Mouse (Mus musculus) right cerebral cortex, postnatal 36 days (tissue): ENCODE data around the gene Ice1.

Source experiments
- DNase-seq, 2 experiments: peaks; one replicate each; pipeline ENCODE4 v3.0.0; 2022; ENCODE audit warnings: low spot score in 2 of 2, mixed read lengths in 1 of 2

Ice1 gene

DNA sequence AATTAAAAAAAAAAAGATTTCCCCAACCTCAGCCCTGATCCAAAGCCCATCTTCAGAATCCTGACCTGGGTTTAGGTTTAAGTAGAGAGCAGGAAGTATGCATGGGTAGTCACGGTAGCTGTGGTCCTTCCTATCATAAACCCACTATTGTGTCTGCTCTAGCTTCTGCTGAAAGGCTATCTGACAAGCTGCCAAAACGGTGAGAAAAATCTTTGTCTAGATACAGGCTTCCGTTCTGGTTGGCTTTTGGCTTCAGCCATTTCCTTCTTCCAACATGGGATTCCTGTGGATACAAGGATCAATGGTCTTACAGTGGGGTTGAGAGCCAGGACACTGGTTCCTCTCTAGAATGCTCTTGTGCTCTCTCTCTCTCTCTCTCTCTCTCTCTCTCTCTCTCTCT is 2.2 kb upstream of the Ice1 start:
- DNase-seq: no peak

GRCm38 (mm10) chr13:70637662-70638291 is 343 bp upstream of the Ice1 start:
- peak; percentile 95 to 96 for DNase-seq

DNA sequence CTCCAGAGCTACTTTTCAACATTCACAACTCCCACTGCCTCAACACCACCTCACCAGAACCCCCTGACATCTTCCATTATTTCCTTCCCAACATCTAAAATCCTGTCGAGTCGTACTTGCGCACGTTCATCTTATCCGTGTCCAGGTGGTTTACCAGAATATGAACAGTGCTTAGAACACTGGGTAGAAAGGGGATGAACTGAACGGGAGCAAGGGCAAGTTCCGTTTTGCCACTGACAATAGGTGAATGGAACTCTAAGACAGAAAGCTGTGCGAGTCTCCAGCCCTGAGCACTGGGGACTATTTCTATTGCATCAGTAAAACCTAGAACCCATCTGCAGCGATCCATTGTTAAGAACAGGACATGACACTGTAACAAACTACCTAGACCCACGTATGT is 728 bp downstream of the Ice1 start:
- DNase-seq: no peak

DNA sequence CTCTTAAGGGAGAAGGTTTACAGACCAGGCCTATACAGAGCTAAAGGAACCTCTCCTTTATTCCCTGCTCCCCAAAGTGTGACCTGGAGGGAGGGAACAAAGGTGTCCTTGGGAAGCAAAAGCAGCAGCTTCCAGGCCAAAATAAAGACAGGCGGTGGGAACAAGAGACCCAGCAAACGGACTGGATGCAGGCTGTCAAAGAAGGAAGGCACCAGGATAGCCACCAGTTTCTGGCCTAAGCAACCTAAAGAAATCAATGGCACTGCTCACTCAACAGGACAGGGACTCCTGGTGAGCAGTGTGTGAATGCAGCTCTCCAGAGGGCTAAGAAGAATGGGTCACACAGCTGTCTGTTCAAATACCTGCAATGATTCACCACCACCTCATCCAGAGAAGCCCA is 1.8 kb downstream of the Ice1 start:
- DNase-seq: no peak

GRCm38 (mm10) chr13:70626416-70626815 is 11.0 kb downstream of the Ice1 start:
- DNase-seq: no peak

- DNase-seq: no peak
These were observed 11.8 kb downstream of the Ice1 start for GRCm38 (mm10) chr13:70625665-70626064.

- no peak for DNase-seq
These were observed 13.0 kb downstream of the Ice1 start for GRCm38 (mm10) chr13:70624445-70624844.

DNA sequence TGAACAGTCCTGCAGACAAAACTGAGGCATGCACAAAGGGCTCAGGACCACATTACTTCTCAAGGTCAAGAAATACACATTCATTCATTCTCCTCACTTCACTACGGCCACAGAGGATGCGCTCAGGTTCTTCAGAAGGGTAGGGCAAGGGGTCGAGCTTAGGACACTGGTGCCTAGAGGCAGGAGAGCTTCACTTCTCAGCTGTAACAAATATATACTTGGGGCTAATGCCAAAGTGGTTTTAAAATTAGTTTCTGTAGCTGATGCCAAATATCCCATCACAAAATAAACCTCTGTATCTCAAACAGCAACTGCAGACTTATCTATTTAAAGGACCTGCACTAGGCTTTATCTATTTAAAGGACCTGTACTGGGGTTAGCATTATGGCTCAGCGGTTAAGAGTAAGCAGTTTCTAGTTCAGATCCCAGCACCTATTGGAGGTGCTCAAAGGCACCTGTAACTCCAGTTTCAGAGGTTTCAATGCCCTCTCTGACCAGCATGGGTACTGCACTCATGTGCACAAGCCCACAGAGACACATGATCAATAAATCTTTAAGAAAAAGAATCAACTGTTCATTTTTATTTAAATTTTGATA is 14.9 kb downstream of the Ice1 start:
- no peak for DNase-seq

- DNase-seq: no peak
These were observed 15.9 kb downstream of the Ice1 start for GRCm38 (mm10) chr13:70621509-70621908.

- DNase-seq: no peak
These were observed 24.6 kb downstream of the Ice1 start for GRCm38 (mm10) chr13:70612837-70613236.

DNA sequence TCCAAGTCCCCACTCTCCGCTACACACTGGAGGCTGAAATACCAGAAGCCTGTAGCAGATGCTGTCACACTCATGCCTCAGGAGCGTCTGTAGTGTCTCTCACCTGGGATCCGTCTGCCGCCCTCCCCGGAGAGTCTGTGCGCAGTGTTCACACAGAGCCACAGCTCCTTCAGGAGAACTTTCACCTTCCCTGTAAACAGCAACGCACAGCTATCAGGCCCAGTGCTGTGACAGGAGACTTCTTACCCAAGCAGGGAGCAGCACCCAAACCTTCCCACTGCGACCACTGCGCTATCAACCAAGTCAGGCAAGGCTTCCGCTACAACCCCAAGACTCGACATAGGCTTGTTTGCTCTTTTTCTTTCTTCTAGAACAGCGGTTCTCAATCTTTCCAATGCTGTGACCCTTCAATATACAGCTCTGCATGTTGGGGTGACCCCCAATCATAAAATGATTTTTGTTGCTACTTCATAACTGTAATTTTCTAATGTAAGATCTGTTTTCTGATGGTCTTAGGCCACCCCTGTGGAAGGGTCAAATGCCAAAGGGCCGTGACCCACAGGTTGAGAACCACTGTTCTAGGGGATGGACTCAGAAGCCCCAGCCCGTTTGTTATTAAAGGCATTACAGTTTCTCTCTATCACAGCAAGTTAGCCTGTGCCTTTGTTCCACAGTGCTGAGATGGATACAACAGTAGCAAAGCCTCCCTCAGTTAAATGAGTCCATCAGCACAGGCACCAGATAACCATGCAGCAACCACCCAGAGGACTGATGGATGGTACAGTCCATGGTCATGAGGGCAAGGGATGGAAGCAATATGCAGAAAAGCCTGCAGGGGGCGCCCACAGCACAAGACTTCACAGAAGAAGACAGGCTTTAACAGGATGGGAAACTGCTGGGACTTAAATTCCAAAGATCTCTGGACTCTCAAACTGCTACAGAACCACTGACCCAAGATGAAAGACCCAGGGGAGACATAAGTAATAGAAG is 26.7 kb downstream of the Ice1 start:
- peak; percentile 59 to 65 for DNase-seq

GRCm38 (mm10) chr13:70609632-70610031 is 27.8 kb downstream of the Ice1 start:
- no peak for DNase-seq

DNA sequence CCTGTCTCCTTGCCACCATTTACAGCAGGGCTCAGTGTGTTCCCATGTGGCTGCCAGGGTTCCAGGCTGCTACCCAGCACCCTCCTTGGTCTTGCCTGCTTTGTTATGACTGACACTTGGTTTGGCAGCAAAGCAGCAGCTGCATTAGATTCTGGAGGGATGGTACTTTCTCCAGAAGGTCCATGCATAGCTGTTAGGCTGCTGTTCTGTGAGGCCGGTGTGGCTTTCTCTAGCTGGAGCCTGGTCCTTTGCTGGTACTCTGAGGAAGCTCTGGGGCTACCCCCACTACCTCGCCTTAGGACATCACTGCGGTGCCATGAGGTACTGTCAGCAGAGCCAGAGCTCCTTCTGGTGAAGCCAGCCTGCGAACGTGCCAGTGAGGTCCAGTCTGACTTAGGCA is 32.1 kb downstream of the Ice1 start:
- DNase-seq: no peak

DNA sequence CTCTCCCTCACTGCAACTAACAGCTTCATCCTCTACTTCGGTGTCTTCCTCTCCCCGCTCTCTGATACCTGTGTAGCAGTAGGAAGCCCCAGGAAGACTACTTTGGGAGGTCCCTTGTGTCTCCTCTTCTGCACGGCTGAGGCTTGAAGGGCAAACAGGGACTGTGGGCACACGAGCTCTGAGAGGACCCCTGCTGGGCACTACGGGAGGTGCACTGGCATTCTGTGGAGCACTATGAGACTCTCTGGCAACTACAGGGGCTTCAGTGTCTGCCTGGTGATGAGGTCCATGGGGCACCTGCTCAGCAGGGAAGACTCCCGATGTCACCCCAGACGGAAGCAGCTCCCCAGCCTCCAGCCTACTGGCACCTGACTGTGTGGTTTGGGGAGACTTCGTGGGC is 32.7 kb downstream of the Ice1 start:
- no peak for DNase-seq

GRCm38 (mm10) chr13:70601566-70601965 is 35.9 kb downstream of the Ice1 start:
- no peak for DNase-seq

DNA sequence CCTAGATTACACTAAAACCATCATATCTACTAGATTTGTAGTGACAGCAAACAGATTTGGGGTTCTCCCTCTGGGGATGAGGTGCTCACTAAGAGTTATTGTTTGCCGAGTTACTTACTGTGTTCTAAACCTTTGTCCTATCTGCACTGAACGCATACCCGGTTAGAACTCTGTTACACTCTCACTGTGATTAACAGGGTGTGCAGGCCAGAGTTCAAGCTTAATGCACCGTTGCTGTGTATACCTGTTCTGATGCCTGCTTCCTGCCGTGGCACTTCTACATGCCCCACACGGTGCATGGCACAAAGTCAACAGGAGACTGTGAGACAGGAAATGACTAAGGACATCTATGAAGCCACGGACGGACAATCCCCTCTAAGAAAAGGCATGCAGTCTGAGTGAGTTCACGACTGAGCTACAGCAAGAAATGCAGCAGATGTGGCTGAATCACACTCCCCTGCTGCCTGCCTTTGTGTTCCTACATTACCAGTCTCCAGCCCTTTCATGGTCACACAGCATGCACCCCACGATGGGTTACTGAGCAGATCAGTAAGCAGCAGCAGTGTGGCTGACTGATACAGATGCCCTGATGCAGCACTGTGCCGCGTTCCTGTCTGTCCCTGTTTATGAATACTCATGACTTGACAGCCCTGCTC is 37.3 kb downstream of the Ice1 start:
- DNase-seq: no peak

DNA sequence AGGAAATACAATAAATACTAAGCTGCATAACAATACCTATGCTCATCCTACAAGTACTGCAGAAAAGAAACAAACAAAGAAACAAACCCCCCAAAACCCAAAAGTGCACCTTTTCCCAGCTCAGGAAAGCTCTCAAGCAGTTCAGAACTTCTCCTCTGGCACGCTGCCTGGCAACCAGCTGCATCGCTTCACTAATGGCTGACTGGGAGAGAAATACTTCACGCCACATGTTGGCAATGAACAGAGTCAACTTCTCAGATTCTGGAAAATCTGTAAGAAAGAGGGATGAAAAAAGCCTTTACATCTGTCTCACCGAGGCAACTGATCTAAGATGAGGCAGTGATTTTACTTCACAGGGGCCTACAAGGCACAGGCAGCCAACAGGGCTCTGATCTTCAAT is 38.5 kb downstream of the Ice1 start:
- no peak for DNase-seq

DNA sequence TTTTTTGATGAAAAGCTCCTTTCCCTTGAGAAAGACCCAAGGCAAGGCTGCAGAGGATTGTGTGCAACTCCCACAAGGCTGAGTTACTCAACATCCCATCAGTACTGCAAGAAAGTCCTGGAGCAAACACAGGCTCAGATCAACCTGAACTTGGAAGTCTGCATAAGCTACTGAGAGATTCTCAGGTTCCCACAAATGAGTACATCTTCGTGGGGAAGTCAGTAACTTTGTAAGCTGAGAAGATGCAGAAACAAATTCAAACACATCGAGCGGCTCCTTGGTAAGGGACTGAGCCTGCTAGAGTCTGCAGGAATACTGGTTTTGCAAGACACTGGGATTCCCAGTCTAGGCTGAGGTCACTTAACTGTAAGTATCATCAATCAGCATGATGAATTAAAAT is 40.5 kb downstream of the Ice1 start:
- DNase-seq: no peak

- DNase-seq: no peak
These were observed 47.1 kb downstream of the Ice1 start for GRCm38 (mm10) chr13:70590248-70590762.

- DNase-seq: peak; percentile 50 to 60
These were observed 50.5 kb downstream of the Ice1 start for GRCm38 (mm10) chr13:70586969-70587368.

GRCm38 (mm10) chr13:70582517-70582916 is 54.9 kb downstream of the Ice1 start:
- DNase-seq: peak in 1 of 2 experiments; percentile 42

DNA sequence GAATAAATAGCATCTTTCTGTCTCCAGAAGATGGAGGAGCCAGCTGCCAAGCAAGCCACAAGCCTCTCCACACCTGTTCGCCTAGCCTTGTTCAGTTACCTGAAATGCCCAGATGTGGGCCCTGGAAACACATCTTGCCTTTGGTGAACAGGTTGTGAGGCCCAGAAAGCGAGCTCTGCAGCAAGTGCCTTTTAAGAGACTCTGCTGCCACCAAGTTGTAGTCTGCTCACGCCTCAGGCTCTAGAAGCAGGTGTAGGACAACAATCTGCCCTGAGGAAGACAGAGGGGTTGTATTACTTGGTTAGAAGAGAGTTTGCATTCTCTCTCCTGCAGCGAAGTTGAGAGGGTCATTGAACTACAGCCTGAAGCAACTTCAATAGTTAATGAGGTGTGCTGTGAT is 55.9 kb downstream of the Ice1 start:
- DNase-seq: no peak
